Mouse (Mus musculus): ENCODE results near the gene Ubald2. TPM values are rescaled to one million over a fixed set of nuclear protein-coding genes. Genes with fewer than 3 reads are reported as not detected.

Ubald2 gene
- polyA plus RNA-seq, 1 experiment from 2014 or later: 47.6 TPM

GRCm38 (mm10) chr11:116412028-116412827, 21.7 kb upstream of the Ubald2 start:
- ATAC-seq (ENCODE audit: low read depth): peak; percentile 27; the same call in 1 of the 2 replicates
- Histone ChIP-seq H3K27ac (replicated peaks; ENCODE audit: low read depth, low read length) (peak overlapping the region; percentile 71), H3K9ac (ENCODE audit: low read depth, low read length) (peak overlapping the region; percentile 86), H3K4me3 (ENCODE audit: low read depth, low read length) (peak overlapping the region; percentile 79), H3K9me3 (ENCODE audit: control insufficient read depth, low read length) (no peaks in the 10 kb centered on the region), H3K36me3 (ENCODE audit: control insufficient read depth, insufficient read depth, low read length) (no peaks in the 10 kb centered on the region), H3K4me1 (ENCODE audit: control insufficient read depth, insufficient read depth, low read length) (peaks cover 14% of the 10 kb centered on the region), H3K4me2 (ENCODE audit: low read depth, low read length) (peak overlapping the region; percentile 99), H3K27me3 (replicated peaks; ENCODE audit: control insufficient read depth, insufficient read depth, low read length) (0 out of 2 replicates have a peak, but pooled peaks cover 3% of the 10 kb centered on the region)
- under 1% methylated on average over 27 of the region's 76 CpGs for WGBS
- DNase-seq (ENCODE audit: low spot score): no peak

DNA sequence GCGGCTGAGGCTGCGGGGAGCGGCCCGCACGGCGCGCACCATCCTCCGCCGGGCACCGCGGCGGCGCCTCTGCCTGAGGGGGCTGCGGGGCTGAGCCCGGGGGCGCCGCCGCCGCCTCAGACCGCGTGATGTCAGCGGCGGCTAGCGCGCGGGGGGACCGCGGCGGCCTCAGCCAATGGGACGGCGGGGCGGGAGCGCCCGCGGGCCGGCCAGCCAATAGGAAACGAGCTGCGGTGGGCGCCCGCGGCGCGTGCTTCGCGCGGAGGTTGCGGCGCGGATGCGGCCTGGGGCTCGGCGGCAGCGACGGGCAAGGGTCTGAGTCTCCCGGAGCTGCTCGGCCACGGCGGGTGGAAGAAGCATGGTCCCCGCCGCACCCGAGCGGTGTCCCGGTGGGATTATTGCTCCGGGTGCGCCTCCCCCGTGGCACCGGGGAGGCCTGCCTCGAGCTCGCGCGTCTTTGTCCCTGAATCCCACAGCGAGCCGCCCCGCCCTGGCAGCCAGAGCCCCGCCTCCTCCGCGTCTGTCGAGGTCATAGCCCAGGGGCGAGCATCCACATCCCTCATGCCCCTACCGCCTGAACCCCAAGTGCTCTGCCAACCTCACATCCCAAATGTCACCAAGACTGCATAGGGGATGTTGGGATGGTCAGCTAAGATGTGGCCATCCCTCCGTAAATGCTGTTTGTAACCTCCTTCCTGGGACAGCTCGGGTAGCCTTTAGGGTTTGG, 20.8 kb upstream of the Ubald2 start, which contains the start of gene Rnf157:
Gene Rnf157, minus strand, starts transcription at position 129 of the 727 bp plus-strand sequence.
- WGBS: 9% methylated on average over 13 of the region's 82 CpGs
- Histone ChIP-seq H3K4me2 (ENCODE audit: low read depth, low read length) (peak within 1 kb of the TSS; percentile 99), H3K9me3 (ENCODE audit: control insufficient read depth, low read length) (no peaks in the 10 kb centered on the region), H3K27me3 (replicated peaks; ENCODE audit: control insufficient read depth, insufficient read depth, low read length) (0 out of 2 replicates have a peak, but pooled peaks cover 3% of the 10 kb centered on the region), H3K9ac (ENCODE audit: low read depth, low read length) (peak within 1 kb of the TSS; percentile 86), H3K36me3 (ENCODE audit: control insufficient read depth, insufficient read depth, low read length) (no peaks in the 10 kb centered on the region), H3K27ac (replicated peaks; ENCODE audit: low read depth, low read length) (peak within 1 kb of the TSS; percentile 71), H3K4me3 (ENCODE audit: low read depth, low read length) (peak within 1 kb of the TSS; percentile 79), H3K4me1 (ENCODE audit: control insufficient read depth, insufficient read depth, low read length) (peaks cover 21% of the 10 kb centered on the region)
- ATAC-seq (ENCODE audit: low read depth) (peak; percentile 94), DNase-seq (ENCODE audit: low spot score) (peak; percentile 91)

DNA sequence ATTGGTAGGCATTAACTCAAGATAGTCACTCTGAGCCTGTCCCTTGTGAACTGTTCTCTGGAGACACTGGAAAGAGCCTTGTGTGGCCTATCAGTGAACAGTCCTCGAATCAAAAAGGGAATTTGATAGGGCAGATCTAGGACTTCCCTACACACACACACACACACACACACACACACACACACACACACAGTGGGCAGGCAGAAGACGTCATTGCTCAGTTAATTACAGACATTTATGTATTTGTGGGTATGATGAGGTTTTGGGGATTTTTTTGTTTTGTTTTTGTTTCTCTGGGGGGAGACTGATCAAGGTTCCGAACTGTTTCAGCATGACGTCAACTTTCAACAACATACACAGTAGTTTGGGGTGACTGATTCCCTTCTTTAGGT, 20.3 kb upstream of the Ubald2 start:
- Histone ChIP-seq H3K27ac (replicated peaks; ENCODE audit: low read depth, low read length) (peak overlapping the region; percentile 71; the same call in 1 of the 2 replicates), H3K4me3 (ENCODE audit: low read depth, low read length) (peak overlapping the region; percentile 79), H3K4me2 (ENCODE audit: low read depth, low read length) (peak overlapping the region; percentile 99), H3K36me3 (ENCODE audit: control insufficient read depth, insufficient read depth, low read length) (no peaks in the 10 kb centered on the region), H3K4me1 (ENCODE audit: control insufficient read depth, insufficient read depth, low read length) (peaks cover 27% of the 10 kb centered on the region), H3K9me3 (ENCODE audit: control insufficient read depth, low read length) (no peaks in the 10 kb centered on the region), H3K27me3 (replicated peaks; ENCODE audit: control insufficient read depth, insufficient read depth, low read length) (0 out of 2 replicates have a peak, but pooled peaks cover 3% of the 10 kb centered on the region), H3K9ac (ENCODE audit: low read depth, low read length) (peak overlapping the region; percentile 86)
- 57% methylated on average over 4 of the region's 4 CpGs for WGBS
- DNase-seq (ENCODE audit: low spot score): no peak
- ATAC-seq (ENCODE audit: low read depth): peak; percentile 19; the same call in 1 of the 2 replicates

DNA sequence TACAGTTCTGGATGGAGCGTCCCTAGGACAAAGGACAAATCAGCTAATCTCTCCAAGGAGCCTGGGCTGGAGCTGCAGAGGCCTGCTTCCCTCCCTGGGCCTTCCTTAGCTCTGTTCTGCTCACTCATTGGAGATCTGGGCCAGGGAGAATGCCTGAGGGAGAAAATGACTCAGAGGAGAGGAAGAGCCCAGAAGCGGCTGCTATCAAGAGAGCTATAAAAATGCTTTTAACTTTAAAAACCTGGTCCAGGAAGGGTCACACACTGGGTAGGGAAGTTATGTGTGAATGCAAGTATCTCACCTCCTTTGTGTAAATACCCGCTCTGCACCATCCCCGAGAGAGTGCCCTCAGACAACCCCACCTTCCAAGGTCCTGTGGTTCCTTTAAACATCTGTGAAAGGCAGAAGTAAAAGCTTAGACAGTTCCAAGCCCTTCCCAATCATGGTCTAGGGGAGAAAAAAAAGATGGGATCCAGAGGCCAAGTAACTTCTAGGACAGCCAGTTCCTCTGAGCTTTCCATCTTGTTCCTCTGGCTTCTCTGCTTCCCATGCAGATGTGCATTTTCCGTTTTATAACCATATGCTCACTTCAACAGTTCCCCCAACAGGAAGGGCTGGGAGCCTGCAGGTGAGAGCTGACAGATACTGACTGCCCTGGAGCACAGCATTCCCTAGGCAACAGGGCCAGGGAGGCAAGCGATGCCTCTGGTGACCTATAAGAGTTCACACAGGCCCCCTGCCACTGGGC, 17.5 kb upstream of the Ubald2 start:
- Histone ChIP-seq H3K27me3 (replicated peaks; ENCODE audit: control insufficient read depth, insufficient read depth, low read length) (0 out of 2 replicates have a peak, but pooled peaks cover 3% of the 10 kb centered on the region), H3K27ac (replicated peaks; ENCODE audit: low read depth, low read length) (no peak overlapping the region), H3K4me2 (ENCODE audit: low read depth, low read length) (no peak overlapping the region), H3K4me1 (ENCODE audit: control insufficient read depth, insufficient read depth, low read length) (peaks cover 29% of the 10 kb centered on the region), H3K36me3 (ENCODE audit: control insufficient read depth, insufficient read depth, low read length) (no peaks in the 10 kb centered on the region), H3K9ac (ENCODE audit: low read depth, low read length) (no peak overlapping the region), H3K4me3 (ENCODE audit: low read depth, low read length) (no peak overlapping the region), H3K9me3 (ENCODE audit: control insufficient read depth, low read length) (no peaks in the 10 kb centered on the region)
- ATAC-seq (ENCODE audit: low read depth): no peak
- DNase-seq (ENCODE audit: low spot score): no peak
- 61% methylated on average over 6 of the region's 6 CpGs for WGBS

DNA sequence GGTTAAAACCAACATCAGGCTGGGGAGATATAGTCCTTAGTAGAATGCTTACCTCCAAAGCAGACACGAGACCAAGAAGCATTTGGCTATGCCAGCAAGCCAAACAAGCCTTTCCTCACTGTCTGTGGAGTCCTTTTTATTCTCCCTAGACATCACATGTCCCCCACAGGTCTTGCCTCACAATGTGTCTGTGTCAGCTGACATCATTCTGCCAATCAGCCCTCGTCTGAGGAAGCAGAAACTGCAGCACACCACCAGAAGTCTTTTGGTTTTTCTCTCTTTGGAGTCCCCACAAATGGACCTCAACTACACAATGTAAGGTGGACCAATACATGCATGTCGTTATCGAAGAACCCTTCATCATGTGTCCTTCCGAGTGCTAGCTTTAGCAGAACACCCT, 16.8 kb upstream of the Ubald2 start:
- ATAC-seq (ENCODE audit: low read depth) (no peak), DNase-seq (ENCODE audit: low spot score) (no peak)
- Histone ChIP-seq H3K4me1 (ENCODE audit: control insufficient read depth, insufficient read depth, low read length) (peaks cover 23% of the 10 kb centered on the region), H3K9me3 (ENCODE audit: control insufficient read depth, low read length) (no peaks in the 10 kb centered on the region), H3K27me3 (replicated peaks; ENCODE audit: control insufficient read depth, insufficient read depth, low read length) (0 out of 2 replicates have a peak, but pooled peaks cover 3% of the 10 kb centered on the region), H3K4me3 (ENCODE audit: low read depth, low read length) (no peak overlapping the region), H3K36me3 (ENCODE audit: control insufficient read depth, insufficient read depth, low read length) (no peaks in the 10 kb centered on the region), H3K4me2 (ENCODE audit: low read depth, low read length) (no peak overlapping the region), H3K27ac (replicated peaks; ENCODE audit: low read depth, low read length) (no peak overlapping the region), H3K9ac (ENCODE audit: low read depth, low read length) (no peak overlapping the region)
- 90% methylated on average over 5 of the region's 5 CpGs for whole genome bisulfite sequencing

DNA sequence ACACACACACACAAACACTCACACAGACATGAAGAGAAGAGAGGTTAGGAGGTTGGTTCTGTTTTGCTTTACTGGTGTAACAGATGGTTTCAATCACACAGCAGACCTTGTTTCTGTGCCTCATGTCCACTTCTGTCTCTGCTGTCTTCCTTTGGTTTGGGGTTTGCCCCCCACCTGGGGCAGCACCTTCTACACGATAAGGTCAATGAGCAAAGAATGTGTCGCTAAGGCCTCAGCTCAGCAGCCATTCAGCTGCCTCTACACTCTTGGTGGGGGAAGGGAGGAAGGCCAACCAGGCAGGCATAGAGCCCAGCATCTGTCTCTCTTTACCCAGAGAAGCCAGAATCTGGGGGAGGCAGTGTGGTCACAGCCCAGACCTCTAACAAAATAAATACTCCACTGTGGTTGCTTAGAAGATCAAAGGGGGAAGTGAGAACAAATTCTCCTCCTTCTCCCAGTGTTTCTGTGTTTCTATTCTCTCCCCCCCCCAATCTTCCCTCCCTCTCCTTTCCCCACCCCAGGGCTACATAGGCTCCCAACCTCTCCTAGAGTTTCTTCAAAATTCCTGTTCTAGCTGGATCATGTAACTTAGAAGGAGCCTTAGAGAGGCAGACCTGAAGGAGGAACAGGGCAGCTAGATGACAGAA, 15.6 kb upstream of the Ubald2 start:
- Histone ChIP-seq H3K4me2 (ENCODE audit: low read depth, low read length) (no peak overlapping the region), H3K9ac (ENCODE audit: low read depth, low read length) (no peak overlapping the region), H3K27ac (replicated peaks; ENCODE audit: low read depth, low read length) (peak overlapping the region; percentile 89), H3K36me3 (ENCODE audit: control insufficient read depth, insufficient read depth, low read length) (no peaks in the 10 kb centered on the region), H3K4me1 (ENCODE audit: control insufficient read depth, insufficient read depth, low read length) (peaks cover 18% of the 10 kb centered on the region), H3K9me3 (ENCODE audit: control insufficient read depth, low read length) (no peaks in the 10 kb centered on the region), H3K4me3 (ENCODE audit: low read depth, low read length) (no peak overlapping the region), H3K27me3 (replicated peaks; ENCODE audit: control insufficient read depth, insufficient read depth, low read length) (no peaks in the 10 kb centered on the region)
- 3% methylated on average over 2 of the region's 2 CpGs for WGBS
- DNase-seq (ENCODE audit: low spot score) (peak; percentile 87), ATAC-seq (ENCODE audit: low read depth) (peak; percentile 79)

GRCm38 (mm10) chr11:116418841-116419462, 14.9 kb upstream of the Ubald2 start:
- H3K9me3 ChIP-seq (ENCODE audit: control insufficient read depth, low read length): no peaks in the 10 kb centered on the region
- H3K27me3 ChIP-seq (replicated peaks; ENCODE audit: control insufficient read depth, insufficient read depth, low read length): no peaks in the 10 kb centered on the region
- peak overlapping the region; percentile 89 for H3K27ac ChIP-seq (replicated peaks; ENCODE audit: low read depth, low read length)
- no peaks in the 10 kb centered on the region for H3K36me3 ChIP-seq (ENCODE audit: control insufficient read depth, insufficient read depth, low read length)
- no peak overlapping the region for H3K9ac ChIP-seq (ENCODE audit: low read depth, low read length)
- ATAC-seq (ENCODE audit: low read depth) (peak; percentile 30; the same call in 1 of the 2 replicates), DNase-seq (ENCODE audit: low spot score) (no peak)
- H3K4me3 ChIP-seq (ENCODE audit: low read depth, low read length): no peak overlapping the region
- no peak overlapping the region for H3K4me2 ChIP-seq (ENCODE audit: low read depth, low read length)
- H3K4me1 ChIP-seq (ENCODE audit: control insufficient read depth, insufficient read depth, low read length): peaks cover 17% of the 10 kb centered on the region
- WGBS: 54% methylated on average over 6 of the region's 6 CpGs

Measured in embryonic facial prominence, embryonic 14.5 days (tissue).